Mouse (Mus musculus) liver, embryonic 14.5 days (tissue): Measurements from ENCODE around the gene Dcbld1.

ENCODE experiments used
- CTCF ChIP-seq: IDR thresholded peaks from 2 replicates; pipeline ENCODE4 v1.5.1; 2016; ENCODE audit warnings: antibody characterized with exemption, low read depth, control low read depth
- EP300 ChIP-seq: IDR thresholded peaks from 2 replicates; pipeline ENCODE4 v1.6.1; 2016; ENCODE audit warnings: antibody characterized with exemption, low read depth

DNA sequence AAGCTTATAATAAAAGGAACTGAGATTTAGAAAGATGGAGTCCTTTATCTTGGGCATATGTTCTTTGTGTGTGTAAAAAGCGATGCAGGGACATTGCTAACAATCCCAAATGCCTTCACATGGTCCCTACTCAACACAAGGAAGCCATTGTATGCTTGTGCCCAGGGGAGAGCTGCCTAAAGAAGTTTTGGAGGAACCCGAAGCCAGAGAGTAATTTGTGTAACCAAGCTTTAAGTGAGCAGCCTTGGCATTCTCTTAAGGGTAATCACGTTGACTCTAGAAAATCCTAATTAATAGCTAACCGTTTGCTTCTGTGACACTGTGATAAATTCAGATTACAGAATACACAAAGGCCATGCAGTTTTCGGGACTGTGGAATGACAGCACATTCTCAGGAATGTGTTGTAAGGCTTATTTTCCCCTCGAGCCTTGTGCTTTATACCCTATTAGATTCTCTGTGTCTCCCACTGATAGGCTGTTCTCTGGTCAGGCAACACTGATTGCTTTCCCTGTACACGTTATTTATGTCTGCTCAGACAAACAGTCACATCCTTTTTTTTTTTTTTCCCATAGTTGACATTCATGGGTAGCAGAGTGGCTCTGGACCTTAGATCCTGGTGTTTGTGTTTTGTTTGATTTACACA, 9.4 kb downstream of the Dcbld1 start:
- TF ChIP-seq CTCF: no peak
- TF ChIP-seq EP300: no peak
